Comparison of ENCODE assay signal across 28 mouse cellular contexts in the genomic region with DNA sequence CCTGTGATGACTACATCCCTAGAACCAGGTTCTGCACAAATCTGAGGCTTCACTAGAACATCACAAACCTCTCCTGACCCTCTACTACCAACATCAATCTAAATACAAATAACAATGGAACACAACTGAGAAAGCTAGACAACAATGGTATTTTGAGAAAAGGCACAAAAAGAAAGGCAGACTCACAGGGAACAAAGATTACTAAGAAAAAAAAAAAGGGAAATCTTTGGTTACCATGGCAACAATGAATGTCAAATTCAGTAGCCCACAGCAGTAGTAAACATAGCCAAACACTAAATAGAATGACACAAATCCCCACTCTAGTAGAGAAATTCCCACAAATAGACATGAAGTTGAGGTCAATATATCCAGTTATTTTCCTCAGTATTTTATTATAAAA. TPM values are rescaled to one million over a fixed set of nuclear protein-coding genes. Genes with fewer than 3 reads are reported as not detected.
DNase-seq lines count a peak whose midpoint lies in the region; ATAC-seq and TF ChIP-seq lines count a peak whose summit lies in the region.
"Had no signal": no experiment of that assay in that cellular context is flagged by ENCODE, and none has a peak within 500 bp of the region (broad histone marks: within the 10 kb centered on the region; RNA-seq: fewer than 3 reads in every experiment).

No protein-coding gene starts in this region.

- no peak overlapping the region for H3K9ac ChIP-seq in midbrain, embryonic 11.5 days (ENCODE audit: low read length)
- H3K9ac ChIP-seq in midbrain, embryonic 16.5 days (ENCODE audit: low read depth, low read length), result no peak overlapping the region
- no peak overlapping the region for H3K9ac ChIP-seq in MEL (ENCODE audit: control insufficient read depth, low read depth, low read length, poor library complexity, severe bottlenecking)
- H3K9ac ChIP-seq: embryonic facial prominence, embryonic 13.5 days; forebrain, embryonic 13.5 days; forebrain, postnatal 0 days; heart, embryonic 13.5 days; hindbrain, embryonic 15.5 days; intestine, embryonic 15.5 days had no signal

- ATAC-seq in midbrain, embryonic 11.5 days (ENCODE audit: low FRiP score), result no peak
- ATAC-seq in midbrain, embryonic 16.5 days, result no peak
- ATAC-seq: activated CD4-positive, CD25-positive, alpha-beta regulatory T cell, adult 4 months; CD4-positive, CD25-positive, alpha-beta regulatory T cell, adult 4 months; forebrain, embryonic 13.5 days; forebrain, postnatal 0 days; intestine, embryonic 15.5 days had no signal

- H3K36me3 ChIP-seq in midbrain, embryonic 11.5 days (ENCODE audit: control insufficient read depth, insufficient read depth, low read length), result no peaks in the 10 kb centered on the region
- no peaks in the 10 kb centered on the region for H3K36me3 ChIP-seq in midbrain, embryonic 16.5 days (ENCODE audit: control insufficient read depth, insufficient read depth, low read length)
- peaks cover 0 to 11% of the 10 kb centered on the region in 2 experiments; a peak in 2 of 4 replicates for H3K36me3 ChIP-seq in MEL (ENCODE audit: control insufficient read depth in 1 of 2, insufficient read depth in 2 of 2, low read length in 2 of 2)
- H3K36me3 ChIP-seq: embryonic facial prominence, embryonic 13.5 days; heart, embryonic 10.5 days; hindbrain, embryonic 15.5 days; intestine, embryonic 15.5 days had no signal

- H3K9me3 ChIP-seq in midbrain, embryonic 11.5 days (ENCODE audit: control insufficient read depth, low read length), result no peaks in the 10 kb centered on the region
- peaks cover 3% of the 10 kb centered on the region; the same call in 1 of the 2 replicates for H3K9me3 ChIP-seq in midbrain, embryonic 16.5 days (replicated peaks; ENCODE audit: control insufficient read depth, low read length, poor library complexity, severe bottlenecking)
- no peaks in the 10 kb centered on the region for H3K9me3 ChIP-seq in MEL (replicated peaks; ENCODE audit: insufficient read depth, low read length)
- H3K9me3 ChIP-seq: embryonic facial prominence, embryonic 10.5 days; embryonic facial prominence, embryonic 13.5 days; forebrain, embryonic 13.5 days; heart, embryonic 10.5 days; heart, embryonic 13.5 days; hindbrain, embryonic 15.5 days; intestine, embryonic 15.5 days had no signal

- H3K4me3 ChIP-seq in gastrocnemius, adult 2 months, result no peak overlapping the region
- no peak overlapping the region for H3K4me3 ChIP-seq in midbrain, embryonic 11.5 days (ENCODE audit: low read depth, low read length)
- H3K4me3 ChIP-seq in midbrain, embryonic 16.5 days (ENCODE audit: low read depth, low read length), result no peak overlapping the region
- H3K4me3 ChIP-seq in MEL (ENCODE audit: control insufficient read depth in 1 of 2, insufficient read depth in 1 of 2, low read depth in 2 of 2, low read length in 2 of 2), result no peak overlapping the region
- H3K4me3 ChIP-seq: embryonic facial prominence, embryonic 10.5 days; embryonic facial prominence, embryonic 13.5 days; erythroblast, embryonic 14.5 days; forebrain, embryonic 13.5 days; heart, adult 2 months; heart, embryonic 10.5 days; heart, embryonic 13.5 days; hindbrain, embryonic 15.5 days; intestine, embryonic 15.5 days had no signal

- intact Hi-C loops in gastrocnemius, adult 2 months (cut with DNase I), result no loop called here

- H3K27me3 ChIP-seq in midbrain, embryonic 11.5 days (ENCODE audit: control insufficient read depth, insufficient read depth, low read length), result no peaks in the 10 kb centered on the region
- no peaks in the 10 kb centered on the region for H3K27me3 ChIP-seq in midbrain, embryonic 16.5 days (ENCODE audit: control insufficient read depth, insufficient read depth, low read depth, low read length)
- H3K27me3 ChIP-seq in MEL (ENCODE audit: control insufficient read depth in 1 of 2, insufficient read depth in 2 of 2, low read length in 2 of 2), result no peaks in the 10 kb centered on the region
- H3K27me3 ChIP-seq: embryonic facial prominence, embryonic 13.5 days; forebrain, embryonic 13.5 days; heart, embryonic 13.5 days; hindbrain, embryonic 15.5 days; intestine, embryonic 15.5 days had no signal

- 0 out of 2 replicates have a peak overlapping the region, but pooled peaks have one; percentile 1 for H3K27ac ChIP-seq in gastrocnemius, adult 2 months
- no peak overlapping the region for H3K27ac ChIP-seq in midbrain, embryonic 11.5 days (ENCODE audit: low read depth, low read length)
- H3K27ac ChIP-seq in midbrain, embryonic 16.5 days (ENCODE audit: low read length), result no peak overlapping the region
- H3K27ac ChIP-seq in MEL (ENCODE audit: control insufficient read depth, low read depth, low read length), result no peak overlapping the region
- H3K27ac ChIP-seq: embryonic facial prominence, embryonic 10.5 days; embryonic facial prominence, embryonic 13.5 days; forebrain, embryonic 13.5 days; heart, adult 2 months; heart, embryonic 10.5 days; hindbrain, embryonic 15.5 days; intestine, embryonic 15.5 days had no signal

- no peaks in the 10 kb centered on the region for H3K79me2 ChIP-seq in MEL (ENCODE audit: control insufficient read depth, insufficient read depth, low read length, poor library complexity)

- peaks cover 7% of the 10 kb centered on the region for H3K4me1 ChIP-seq in midbrain, embryonic 11.5 days (ENCODE audit: control insufficient read depth, insufficient read depth, low read length)
- H3K4me1 ChIP-seq in midbrain, embryonic 16.5 days (ENCODE audit: control insufficient read depth, insufficient read depth, low read length), result peaks cover 13% of the 10 kb centered on the region
- peaks cover 0 to 8% of the 10 kb centered on the region in 2 experiments; a peak in 1 of 4 replicates for H3K4me1 ChIP-seq in MEL (ENCODE audit: control insufficient read depth in 1 of 2, insufficient read depth in 2 of 2, low read length in 2 of 2)
- H3K4me1 ChIP-seq: embryonic facial prominence, embryonic 10.5 days; intestine, embryonic 15.5 days had no signal

- TF ChIP-seq EP300 in MEL (IDR thresholded peaks at IDR 0.05; ENCODE audit: low read depth in 1 of 2, low read length in 2 of 2), result no peak

- DNase-seq in gastrocnemius, adult 2 months, result no peak
- no peak for DNase-seq in gastrocnemius, adult 8-10 months (ENCODE audit: low spot score in 2 of 2)
- DNase-seq in midbrain, embryonic 11.5 days (ENCODE audit: low spot score, missing footprints), result peak; percentile 84
- peak; percentile 30 for DNase-seq in MEL (ENCODE audit: low read depth, low spot score)
- DNase-seq in brain, embryonic 14.5 days (ENCODE audit: low read depth), result peak; percentile 22
- no peak for DNase-seq in testis, postnatal 10 days (ENCODE audit: low spot score)
- DNase-seq: adrenal gland, adult 8-10 months; adrenal gland, postnatal 25 days; cerebellum, adult 18-20 months; cerebellum, adult 9-10 months; cerebellum, postnatal 14 days; forebrain, postnatal 0 days; gastrocnemius, postnatal 10 days; gastrocnemius, postnatal 36 days; heart, adult 2 months; heart, postnatal 14 days; heart, postnatal 4 days had no signal

- TF ChIP-seq POLR2A in MEL (IDR thresholded peaks at IDR 0.05; ENCODE audit: control insufficient read depth in 1 of 2, insufficient read depth in 1 of 2, low read depth in 1 of 2, low read length in 2 of 2, poor library complexity in 1 of 2), result no peak
- TF ChIP-seq POLR2A in brain, embryonic 14.5 days (IDR thresholded peaks at IDR 0.05; ENCODE audit: borderline replicate concordance, extremely low read depth, insufficient read depth, insufficient read length, poor library complexity, severe bottlenecking), result no peak

- no peak for TF ChIP-seq CTCF in gastrocnemius, adult 2 months (IDR thresholded peaks at IDR 0.05)
- TF ChIP-seq CTCF in MEL (IDR thresholded peaks at IDR 0.05 in 2 of 3, conservative IDR thresholded peaks at IDR 0.05 in 1 of 3; ENCODE audit: control insufficient read depth in 1 of 3, insufficient read depth in 1 of 3, low read depth in 2 of 3, low read length in 3 of 3, poor library complexity in 1 of 3, severe bottlenecking in 1 of 3), result no peak
- no peak for TF ChIP-seq CTCF in brain, embryonic 14.5 days (IDR thresholded peaks at IDR 0.05; ENCODE audit: borderline replicate concordance, extremely low read depth, insufficient read depth, insufficient read length)

- H3K4me2 ChIP-seq in midbrain, embryonic 11.5 days, result no peak overlapping the region
- no peak overlapping the region for H3K4me2 ChIP-seq in midbrain, embryonic 16.5 days (ENCODE audit: low read length)
- H3K4me2 ChIP-seq: embryonic facial prominence, embryonic 13.5 days; forebrain, embryonic 13.5 days; heart, embryonic 13.5 days; hindbrain, embryonic 15.5 days; intestine, embryonic 15.5 days had no signal

- TF ChIP-seq RAD21 in MEL (IDR thresholded peaks at IDR 0.05; ENCODE audit: low read depth, low read length), result no peak

TF ChIP-seq in MEL, 35 proteins besides CTCF, POLR2A, EP300 and RAD21:
- TF ChIP-seq TAL1 (IDR thresholded peaks at IDR 0.05; ENCODE audit: low read length) (no peak), ZNF384 (IDR thresholded peaks at IDR 0.05; ENCODE audit: low read depth, low read length) (peak; percentile 87)
TF ChIP-seq in MEL: peak in this region for 1.

RNA-seq across cellular contexts. Expression of a gene that starts 52.5 kb away (rescaled TPM):
- total RNA-seq in gastrocnemius, adult 2 months (2021), result 10 to 100 TPM; 45.9 to 59.9 TPM
- total RNA-seq in gastrocnemius, adult 8-10 months (2022), result 10 to 100 TPM; 49.2 to 71.6 (median 52.8) TPM
- 16.2 and 18.9 TPM in 2 replicates for polyA plus RNA-seq in midbrain, embryonic 11.5 days (2014; fragmentation: Nextera tagmentation; extraction: Ambion mirVana)
- polyA plus RNA-seq in midbrain, embryonic 16.5 days (2015; fragmentation: Nextera tagmentation; extraction: Ambion mirVana), result 27.1 and 30.8 TPM in 2 replicates
- 29.9 and 30.6 TPM in 2 replicates for total RNA-seq in MEL (2012; rRNA removed)
- polyA plus RNA-seq in MEL (2012; ENCODE audit: insufficient read depth in 1 of 2, insufficient read length in 2 of 2, low read depth in 1 of 2, low replicate concordance in 2 of 2, missing spikeins in 1 of 2), result 1 to 10 TPM in 1 of 2 experiments, not detected in 1; 9.1 TPM
- 50.5 and 56.1 TPM in 2 replicates for polyA plus RNA-seq in brain, embryonic 14.5 days (2012; rRNA removed)

Comparison
In these comparisons a context has a peak if more than half of its experiments do, and no peak if none do; other contexts are left out.
1. DNase-seq: peak in midbrain, embryonic 11.5 days (single experiment), MEL (single experiment) and brain, embryonic 14.5 days (single experiment); none in gastrocnemius, adult 2 months (single experiment), gastrocnemius, adult 8-10 months (0 of 2) and testis, postnatal 10 days (single experiment).